Mouse (Mus musculus) adrenal gland, postnatal 10 days (tissue): ENCODE results near the gene Gapvd1. TPM values are rescaled to one million over a fixed set of nuclear protein-coding genes. Genes with fewer than 3 reads are reported as not detected.

ENCODE experiments used
- DNase-seq: peaks from one replicate; pipeline ENCODE4 v3.0.0; 2021; ENCODE audit warnings: mixed read lengths
- total RNA-seq, 2 experiments: library from RNA; stranded (reverse); gene quantifications; 2 replicates each; pipeline ENCODE4 v1.2.3; 2021

Gapvd1 gene
- total RNA-seq, 2 experiments from 2014 or later: 47.3 to 55.6 TPM

DNA sequence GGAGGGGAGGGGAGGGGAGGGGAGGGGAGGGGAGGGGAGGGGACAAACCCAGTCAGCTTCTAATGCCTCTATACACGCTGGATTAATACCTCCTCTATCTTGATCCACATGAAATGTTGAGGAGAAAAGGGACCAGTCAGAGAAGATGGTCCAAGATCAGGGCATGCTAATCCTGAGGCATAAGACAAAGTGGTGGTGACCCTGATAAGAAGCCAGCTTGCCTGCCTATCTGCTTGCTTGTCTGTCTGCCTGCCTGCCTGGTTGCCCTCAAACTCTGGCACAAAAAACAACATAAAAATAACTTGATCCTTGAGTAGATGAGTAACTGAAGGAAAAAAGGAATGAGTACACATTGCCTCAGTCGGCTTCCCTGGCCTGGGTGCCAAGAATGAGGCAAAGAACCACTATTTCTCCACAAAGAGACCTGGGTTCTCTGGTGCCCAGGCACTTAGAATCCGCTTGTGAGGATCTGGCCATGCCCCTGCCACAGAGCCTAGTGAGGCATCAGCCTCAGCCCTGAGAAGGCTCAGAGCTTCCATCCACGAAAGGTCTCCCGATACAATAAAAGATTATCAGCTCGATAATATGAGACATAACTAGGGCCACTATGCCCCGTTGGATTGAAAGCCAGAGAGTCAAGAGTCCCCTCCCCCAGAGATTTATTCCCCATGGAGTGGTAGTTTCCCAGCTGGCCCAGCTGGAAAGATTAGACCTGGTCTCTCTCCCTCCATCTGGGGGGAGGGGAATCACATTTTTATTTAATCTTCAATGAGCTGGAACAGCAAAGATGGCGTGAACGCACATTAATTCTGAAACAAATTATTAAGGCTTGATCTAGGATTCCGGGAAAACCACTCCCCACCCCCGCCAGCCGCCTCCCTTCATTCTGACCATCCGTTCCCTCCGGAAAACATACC, 119.5 kb downstream of the Gapvd1 start:
- DNase-seq: no peak

GRCm38 (mm10) chr2:34632051-34632450, 123.0 kb downstream of the Gapvd1 start:
- no peak for DNase-seq

- no peak for DNase-seq
Measured at GRCm38 (mm10) chr2:34630445-34630844, 124.6 kb downstream of the Gapvd1 start.

DNA sequence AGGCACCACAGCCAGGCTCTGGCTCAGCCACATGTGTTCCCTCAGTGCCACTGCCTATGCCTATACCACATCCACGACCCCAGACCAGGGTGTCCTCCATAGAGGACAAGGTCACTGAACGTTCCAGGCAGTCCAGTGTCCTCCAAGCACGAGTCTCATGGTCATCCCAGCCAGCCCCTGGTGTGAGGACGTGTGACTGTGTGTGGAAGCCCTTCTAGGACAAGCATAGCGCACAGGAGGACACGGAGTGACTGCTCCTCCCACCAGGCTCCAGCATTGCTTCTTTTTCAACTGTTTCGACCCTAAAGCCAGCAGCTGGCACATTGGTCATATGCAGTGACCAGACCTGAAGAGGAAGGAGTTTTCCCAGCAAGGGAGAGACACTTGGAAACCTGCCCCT, 125.3 kb downstream of the Gapvd1 start:
- DNase-seq: peak; percentile 47

DNA sequence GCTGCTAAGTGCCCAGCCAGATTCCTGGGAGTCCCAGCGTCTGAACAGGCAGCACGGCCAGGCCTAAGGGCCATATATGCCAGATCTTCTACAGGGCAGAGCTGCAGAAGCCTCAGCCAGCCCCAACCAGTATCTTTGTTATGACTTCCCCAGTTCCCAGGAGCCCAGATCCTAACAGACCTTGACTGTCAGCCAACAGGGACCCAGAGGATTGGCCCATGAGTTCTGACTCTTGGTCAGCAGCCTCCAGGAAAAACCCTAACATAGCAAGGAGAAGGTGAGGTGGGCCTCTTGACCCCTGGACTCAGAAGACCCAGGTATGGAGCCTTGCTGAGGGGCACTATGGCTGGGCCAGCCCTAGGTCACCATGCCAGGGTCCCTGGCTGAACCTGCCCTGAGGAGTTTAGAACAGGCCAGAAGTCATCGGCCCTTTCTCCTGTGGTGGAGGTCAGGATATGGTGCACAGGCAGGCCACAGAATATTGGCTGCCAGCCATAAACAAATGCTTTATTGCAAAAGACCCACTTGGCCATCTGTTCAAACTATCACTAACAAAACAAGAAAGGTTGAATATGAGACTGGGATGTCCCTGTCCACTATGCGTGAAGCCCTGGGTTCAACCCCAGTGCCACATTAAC, 126.0 kb downstream of the Gapvd1 start:
- DNase-seq: peak; percentile 63

DNA sequence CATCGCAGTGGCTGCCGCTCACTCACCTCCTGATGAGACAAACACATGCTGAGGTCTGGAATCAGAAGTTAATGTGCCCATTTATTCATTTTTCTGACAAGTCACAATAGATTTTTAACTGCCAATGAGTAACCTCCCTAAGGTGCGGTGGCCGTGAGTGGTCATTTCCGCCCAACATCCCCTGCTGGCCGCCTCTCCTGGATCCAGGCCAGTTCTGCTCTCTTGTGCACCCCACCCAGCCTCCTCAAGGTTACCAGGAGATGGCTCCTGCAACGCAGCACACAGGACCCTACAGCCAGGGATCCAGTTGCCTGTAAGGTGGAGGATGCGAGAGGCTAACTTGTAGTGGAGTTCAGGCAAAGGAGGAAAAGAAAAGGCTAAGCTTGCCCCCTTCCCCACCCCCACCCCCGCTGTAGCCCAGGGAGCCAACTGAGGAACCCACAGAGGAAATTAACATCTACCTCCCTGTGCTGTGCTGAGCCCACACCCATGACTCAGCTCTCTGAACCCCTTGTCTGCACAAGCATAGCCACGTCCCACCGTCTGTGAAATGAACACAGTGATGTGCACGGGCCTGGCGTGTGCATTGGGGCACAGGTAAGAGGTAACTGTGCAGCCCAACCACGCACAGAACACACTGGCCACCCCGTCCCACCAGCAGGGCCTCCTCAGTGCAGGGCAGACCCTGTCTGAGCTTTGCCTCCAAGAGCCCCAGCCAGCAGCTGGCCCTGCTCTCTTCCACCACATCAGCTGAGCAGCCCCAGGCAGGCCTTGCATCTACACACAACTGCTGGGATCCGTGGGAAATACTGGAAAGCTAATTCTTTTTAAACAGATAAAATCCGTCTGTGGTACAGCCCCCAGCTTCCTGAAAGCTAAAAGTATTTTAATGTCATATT, 127.5 kb downstream of the Gapvd1 start:
- no peak for DNase-seq

Other genes with a start within 250 kb of the Gapvd1 start
- gene Hspa5, start 16.7 kb upstream of the Gapvd1 start, total RNA-seq: 100 to 1,000 TPM; 414 to 539 TPM
- gene Rabepk, start 44.7 kb upstream of the Gapvd1 start, total RNA-seq: 10 to 100 TPM; 25.8 to 28.7 TPM
- 10 to 100 TPM; 70.6 to 71.2 TPM for gene Fbxw2, start 71.1 kb upstream of the Gapvd1 start, total RNA-seq
- not detected for gene Gm34653, start 77.8 kb upstream of the Gapvd1 start, total RNA-seq
- 10 to 100 TPM in 1 of 2 experiments, 1 to 10 TPM in 1; 4.1 to 11.1 TPM for gene Cutal, start 119.2 kb upstream of the Gapvd1 start, total RNA-seq
- gene Psmd5, start 119.7 kb upstream of the Gapvd1 start, total RNA-seq: 10 to 100 TPM; 29.7 to 38.5 TPM
- 1 to 10 TPM; 5.8 to 7.6 TPM for gene Phf19, start 158.8 kb upstream of the Gapvd1 start, total RNA-seq
- gene Traf1, start 206.5 kb upstream of the Gapvd1 start, total RNA-seq: 1 to 10 TPM; 3.5 to 3.7 TPM